Mouse (Mus musculus) heart, embryonic 10.5 days (tissue): ENCODE data around the gene Rerg. TPM values are rescaled to one million over a fixed set of nuclear protein-coding genes. Genes with fewer than 3 reads are reported as not detected.

ENCODE experiments used
- polyA plus RNA-seq: library from polyadenylated mRNA; unstranded; fragments of >200 nt; fragmentation: Nextera tagmentation; extraction: Ambion mirVana; gene quantifications from 2 replicates; pipeline ENCODE4 v1.2.1, GENCODE M21; 2016

Gene Rerg
- polyA plus RNA-seq, 1 experiment from 2014 or later = 6.8 TPM

Other genes with a start within 250 kb of the Rerg start
- 0.55 and 0.73 TPM in 2 replicates for gene Erp27, start 248.3 kb downstream of the Rerg start, polyA plus RNA-seq
- not detected in 2 replicates for gene Pde6h, start 246.7 kb downstream of the Rerg start, polyA plus RNA-seq
- gene Arhgdib, start 228.6 kb downstream of the Rerg start, polyA plus RNA-seq = 105 and 111 TPM in 2 replicates
- 0.72 and 1.8 TPM in 2 replicates for gene Ptpro, start 81.8 kb upstream of the Rerg start, polyA plus RNA-seq